Comparison of ENCODE assay signal across 13 mouse cellular contexts in genomic region chr1:191178511-191179188, GRCm38 (mm10). TPM values are rescaled to one million over a fixed set of nuclear protein-coding genes. Genes with fewer than 3 reads are reported as not detected.
DNase-seq lines count a peak whose midpoint lies in the region; ATAC-seq and TF ChIP-seq lines count a peak whose summit lies in the region.
"Had no signal": no experiment of that assay in that cellular context is flagged by ENCODE, and none has a peak within 500 bp of the region (broad histone marks: within the 10 kb centered on the region; RNA-seq: fewer than 3 reads in every experiment).

No protein-coding gene starts in this region.

- TF ChIP-seq EP300 in liver, postnatal 0 days (IDR thresholded peaks at IDR 0.05; ENCODE audit: low read depth), result no peak

- H3K36me3 ChIP-seq in limb, embryonic 11.5 days (ENCODE audit: control insufficient read depth, insufficient read depth, low read length), result no peaks in the 10 kb centered on the region
- H3K36me3 ChIP-seq in limb, embryonic 10.5 days, result no peaks in the 10 kb centered on the region
- H3K36me3 ChIP-seq in embryonic facial prominence, embryonic 14.5 days (ENCODE audit: control insufficient read depth, insufficient read depth, low read length), result no peaks in the 10 kb centered on the region
- H3K36me3 ChIP-seq in liver, postnatal 0 days (replicated peaks; ENCODE audit: insufficient read depth, low read length), result peaks cover 7% of the 10 kb centered on the region
- H3K36me3 ChIP-seq: embryonic facial prominence, embryonic 15.5 days had no signal

- no peak for TF ChIP-seq CTCF in liver, postnatal 0 days (IDR thresholded peaks at IDR 0.05; ENCODE audit: low read depth)

- no peak overlapping the region for H3K4me3 ChIP-seq in limb, embryonic 11.5 days (ENCODE audit: low read depth, low read length)
- H3K4me3 ChIP-seq in limb, embryonic 10.5 days, result no peak overlapping the region
- no peak overlapping the region for H3K4me3 ChIP-seq in embryonic facial prominence, embryonic 14.5 days (ENCODE audit: low read depth, low read length)
- H3K4me3 ChIP-seq in liver, postnatal 0 days (ENCODE audit: low read depth, low read length), result no peak overlapping the region
- H3K4me3 ChIP-seq: embryonic facial prominence, embryonic 15.5 days had no signal

- peaks cover 19% of the 10 kb centered on the region for H3K4me1 ChIP-seq in limb, embryonic 11.5 days (ENCODE audit: control insufficient read depth, insufficient read depth, low read length)
- peaks cover 50% of the 10 kb centered on the region for H3K4me1 ChIP-seq in limb, embryonic 10.5 days
- peaks cover 18% of the 10 kb centered on the region for H3K4me1 ChIP-seq in embryonic facial prominence, embryonic 14.5 days (ENCODE audit: control insufficient read depth, insufficient read depth, low read length)
- H3K4me1 ChIP-seq in liver, postnatal 0 days (ENCODE audit: insufficient read depth), result peaks cover 21% of the 10 kb centered on the region

- H3K9ac ChIP-seq in limb, embryonic 11.5 days (ENCODE audit: low read length), result no peak overlapping the region
- no peak overlapping the region for H3K9ac ChIP-seq in embryonic facial prominence, embryonic 14.5 days (ENCODE audit: low read depth, low read length)
- no peak overlapping the region for H3K9ac ChIP-seq in liver, postnatal 0 days (replicated peaks)
- H3K9ac ChIP-seq: embryonic facial prominence, embryonic 15.5 days had no signal

- H3K27ac ChIP-seq in limb, embryonic 11.5 days (replicated peaks; ENCODE audit: low read depth, low read length), result no peak overlapping the region
- no peak overlapping the region for H3K27ac ChIP-seq in limb, embryonic 10.5 days
- H3K27ac ChIP-seq in embryonic facial prominence, embryonic 14.5 days (replicated peaks; ENCODE audit: low read depth, low read length), result no peak overlapping the region
- no peak overlapping the region for H3K27ac ChIP-seq in liver, postnatal 0 days (ENCODE audit: low read depth)
- H3K27ac ChIP-seq: embryonic facial prominence, embryonic 15.5 days had no signal

- no peaks in the 10 kb centered on the region for H3K9me3 ChIP-seq in limb, embryonic 11.5 days (ENCODE audit: control insufficient read depth, low read length)
- H3K9me3 ChIP-seq in limb, embryonic 10.5 days (replicated peaks), result no peaks in the 10 kb centered on the region
- no peaks in the 10 kb centered on the region for H3K9me3 ChIP-seq in embryonic facial prominence, embryonic 14.5 days (ENCODE audit: control insufficient read depth, low read length)
- no peaks in the 10 kb centered on the region for H3K9me3 ChIP-seq in liver, postnatal 0 days (ENCODE audit: low read length)
- H3K9me3 ChIP-seq: embryonic facial prominence, embryonic 15.5 days had no signal

- 34% methylated on average over 15 of the region's 15 CpGs for WGBS in limb, embryonic 11.5 days
- WGBS in limb, embryonic 10.5 days, result 33% methylated on average over 15 of the region's 15 CpGs
- WGBS in embryonic facial prominence, embryonic 14.5 days, result 33% methylated on average over 14 of the region's 15 CpGs
- 28% methylated on average over 15 of the region's 15 CpGs for WGBS in liver, postnatal 0 days (ENCODE audit: insufficient replicate concordance)

- no peak for ATAC-seq in limb, embryonic 11.5 days (ENCODE audit: insufficient number of reproducible peaks, low FRiP score, low TSS enrichment, low read depth)
- ATAC-seq in embryonic facial prominence, embryonic 14.5 days (ENCODE audit: low read depth), result no peak
- ATAC-seq in liver, postnatal 0 days, result no peak

- no peak overlapping the region; the same call in 1 of the 2 replicates for H3K4me2 ChIP-seq in limb, embryonic 11.5 days (ENCODE audit: low read depth, severe bottlenecking)
- no peak overlapping the region for H3K4me2 ChIP-seq in embryonic facial prominence, embryonic 14.5 days (ENCODE audit: low read depth, low read length)
- peak overlapping the region; percentile 48 for H3K4me2 ChIP-seq in liver, postnatal 0 days (ENCODE audit: low read depth, low read length)
- H3K4me2 ChIP-seq: embryonic facial prominence, embryonic 15.5 days had no signal

- DNase-seq in limb, embryonic 11.5 days (ENCODE audit: low spot score), result peak; percentile 30
- no peak for DNase-seq in limb, embryonic 10.5 days (ENCODE audit: low spot score)
- peak; percentile 63 for DNase-seq in embryo, embryonic 10 days (ENCODE audit: low spot score)
- peak; percentile 68 for DNase-seq in embryonic facial prominence, embryonic 14.5 days (ENCODE audit: low spot score)
- peak; percentile 44 for DNase-seq in liver, postnatal 0 days
- no peak for DNase-seq in layer of hippocampus, postnatal 10 days (ENCODE audit: low spot score in 2 of 2)
- no peak for DNase-seq in gastrocnemius, postnatal 25 days
- DNase-seq: cerebellum, adult 8-10 months; heart, adult 11 months; kidney, adult 11 months had no signal

- peaks cover 6% of the 10 kb centered on the region for H3K27me3 ChIP-seq in limb, embryonic 11.5 days (ENCODE audit: control insufficient read depth, insufficient read depth, low read length)
- peaks cover 35% of the 10 kb centered on the region for H3K27me3 ChIP-seq in limb, embryonic 10.5 days (ENCODE audit: low read depth, poor library complexity, severe bottlenecking)
- peaks cover 24% of the 10 kb centered on the region for H3K27me3 ChIP-seq in embryonic facial prominence, embryonic 14.5 days (replicated peaks; ENCODE audit: control insufficient read depth, insufficient read depth, low read length)
- peaks cover 24% of the 10 kb centered on the region for H3K27me3 ChIP-seq in liver, postnatal 0 days (ENCODE audit: insufficient read depth, low read length)

RNA-seq across cellular contexts. Expression of gene Fam71a, which starts 14.0 kb away (rescaled TPM):
- not detected in 2 replicates for polyA plus RNA-seq in limb, embryonic 11.5 days (2014; fragmentation: Nextera tagmentation; extraction: Ambion mirVana)
- polyA plus RNA-seq in limb, embryonic 10.5 days (2016; fragmentation: Nextera tagmentation; extraction: Ambion mirVana), result not detected in 2 replicates
- not detected in 2 replicates for polyA plus RNA-seq in embryonic facial prominence, embryonic 14.5 days (2014; fragmentation: Nextera tagmentation; extraction: Ambion mirVana)
- not detected in 2 replicates for polyA plus RNA-seq in liver, postnatal 0 days (2015; fragmentation: Nextera tagmentation; extraction: Ambion mirVana)
- total RNA-seq in layer of hippocampus, postnatal 10 days (2021), result not detected
- not detected for total RNA-seq in gastrocnemius, postnatal 25 days (2021)
- total RNA-seq: layer of hippocampus, adult 8-10 months had no signal
- polyA plus RNA-seq: embryonic facial prominence, embryonic 15.5 days; liver, embryonic 16.5 days had no signal

RNA-seq across cellular contexts. Expression of gene Atf3, which starts 39.2 kb away (rescaled TPM):
- polyA plus RNA-seq in limb, embryonic 11.5 days (2014; fragmentation: Nextera tagmentation; extraction: Ambion mirVana), result 2.2 and 2.3 TPM in 2 replicates
- polyA plus RNA-seq in limb, embryonic 10.5 days (2016; fragmentation: Nextera tagmentation; extraction: Ambion mirVana), result 1.8 and 2.8 TPM in 2 replicates
- polyA plus RNA-seq in embryonic facial prominence, embryonic 14.5 days (2014; fragmentation: Nextera tagmentation; extraction: Ambion mirVana), result 4.3 and 4.9 TPM in 2 replicates
- polyA plus RNA-seq in liver, postnatal 0 days (2015; fragmentation: Nextera tagmentation; extraction: Ambion mirVana), result 1.00 and 1.3 TPM in 2 replicates
- under 1 TPM; 0.27 to 0.73 TPM for total RNA-seq in layer of hippocampus, postnatal 10 days (2021)
- total RNA-seq in gastrocnemius, postnatal 25 days (2021), result 10 to 100 TPM in 1 of 2 experiments, 1 to 10 TPM in 1; 7.0 to 12.6 TPM

Comparison
In these comparisons a context has a peak if more than half of its experiments do, and no peak if none do; other contexts are left out.
1. DNase-seq: peak in limb, embryonic 11.5 days (single experiment), embryo, embryonic 10 days (single experiment), embryonic facial prominence, embryonic 14.5 days (single experiment) and liver, postnatal 0 days (single experiment); none in limb, embryonic 10.5 days (single experiment), layer of hippocampus, postnatal 10 days (0 of 2) and gastrocnemius, postnatal 25 days (single experiment).